Mouse (Mus musculus): ENCODE measurements around the gene Syce2.
"Not testable (repeated sequence)": the region's sequence is repeated elsewhere in the genome, so short reads cannot be mapped to it uniquely, and the experiment has no call there.

Syce2 gene

DNA sequence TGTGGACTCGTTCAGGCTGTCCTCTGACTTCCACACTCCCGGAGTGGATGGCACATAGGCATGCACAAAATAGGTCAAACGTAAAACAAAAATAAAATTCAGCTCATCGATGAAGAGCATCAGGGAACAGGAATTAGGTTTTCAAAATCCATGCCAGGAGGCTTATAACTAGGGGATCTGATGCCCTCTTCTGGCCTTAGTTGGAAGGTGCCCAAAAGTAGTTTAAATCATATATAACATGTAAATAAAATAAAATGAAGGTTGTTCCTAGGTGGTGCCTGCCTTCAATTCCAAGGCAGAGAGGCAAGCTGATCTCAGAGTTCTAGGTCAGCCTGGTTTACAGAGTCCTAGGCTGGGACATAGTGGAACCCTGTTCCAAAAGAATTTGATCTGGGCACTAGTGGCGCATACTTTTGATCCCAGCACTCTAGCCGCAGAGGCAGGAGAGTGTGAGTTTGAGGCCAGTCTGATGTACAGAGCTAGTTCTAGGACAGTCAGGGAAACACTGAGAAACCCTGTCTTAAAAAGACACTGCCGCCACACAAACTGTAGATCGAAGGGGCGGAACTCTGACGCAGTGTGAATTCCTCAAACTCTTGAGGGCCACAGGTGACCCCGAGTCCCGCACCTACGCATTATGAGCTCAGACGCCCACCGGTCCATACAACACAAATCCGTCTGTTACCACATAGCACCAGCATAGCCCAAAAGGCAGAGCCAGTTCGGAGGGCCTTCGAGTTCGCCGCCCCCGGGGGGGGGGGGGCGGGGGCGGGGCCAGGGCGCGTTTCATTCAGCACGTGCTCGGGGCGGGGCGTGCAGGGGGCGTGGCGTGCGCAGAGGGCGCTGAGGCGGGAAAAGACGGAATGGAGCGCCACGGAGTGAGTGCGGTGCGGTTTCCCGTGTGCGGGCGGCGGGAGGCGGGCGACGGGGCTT lies at the start of gene Syce2:
Syce2 (plus strand) TSS at position 736 of the 933 bp plus-strand sequence.
- peak; percentile 52 for DNase-seq (ENCODE audit: low read depth, low spot score)

DNA sequence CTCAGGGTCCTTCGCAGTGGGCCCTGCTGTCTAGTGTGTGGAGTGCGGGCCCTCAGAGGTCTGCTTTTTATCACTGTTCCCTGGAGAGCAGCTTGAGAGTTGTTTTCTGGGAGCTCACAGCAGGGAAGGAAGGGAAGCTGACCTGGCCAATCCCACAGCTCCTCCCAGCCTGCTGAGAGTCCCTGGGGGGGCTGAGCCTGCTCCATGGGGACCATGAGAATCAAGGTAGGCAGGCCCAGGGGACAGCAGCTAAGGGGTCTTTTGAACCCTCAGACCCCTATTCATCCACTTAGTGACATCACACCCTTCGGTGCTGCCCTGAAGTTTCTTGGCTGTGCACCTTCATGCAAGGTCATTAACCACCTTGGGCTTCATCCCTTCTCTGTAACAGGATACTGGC lies 49.2 kb upstream of the Syce2 start, which contains the start of gene Dand5:
Dand5 (minus strand) TSS at position 101 of the 400 bp plus-strand sequence.
- no peak for DNase-seq (ENCODE audit: low read depth, low spot score)

DNA sequence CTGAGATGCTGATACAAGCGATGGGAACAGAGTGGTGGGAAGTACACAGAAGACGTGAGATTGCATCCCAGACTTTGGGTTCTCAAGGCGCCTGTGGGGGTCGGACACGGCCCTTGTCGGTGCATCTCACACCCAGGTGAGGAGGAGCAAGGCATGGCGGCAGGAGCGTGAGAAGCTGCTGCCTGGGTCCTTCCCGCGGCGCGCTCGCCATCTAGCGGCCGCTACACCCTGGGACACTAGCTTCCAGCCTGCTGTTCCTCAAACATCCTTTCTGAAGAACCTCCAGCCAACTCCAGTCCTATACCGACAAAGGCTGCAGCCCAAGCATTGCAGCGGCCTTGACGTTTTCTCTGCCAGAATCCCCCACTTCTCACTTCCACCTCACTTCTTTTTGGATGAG lies 48.3 kb upstream of the Syce2 start:
- no peak for DNase-seq (ENCODE audit: low read depth, low spot score)

DNA sequence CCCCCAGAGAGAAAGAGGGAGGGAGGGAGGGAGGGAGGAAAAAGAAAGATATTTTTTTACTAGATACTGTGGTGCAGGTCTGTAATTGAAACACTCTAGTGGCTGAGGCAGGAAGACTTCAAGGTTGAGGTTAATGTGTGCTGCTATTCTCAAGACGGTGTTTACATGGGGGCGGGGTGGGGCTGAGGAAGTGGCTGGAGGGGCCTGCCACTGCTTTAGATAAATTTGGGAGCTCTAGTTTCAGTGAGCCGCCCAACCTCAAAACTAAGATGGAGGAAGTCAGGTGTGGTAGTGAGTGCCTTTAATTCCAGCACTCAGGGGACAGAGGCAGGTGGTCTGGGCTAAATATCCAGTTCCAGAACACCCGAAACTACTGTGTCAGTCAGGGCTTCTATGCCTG lies 46.3 kb upstream of the Syce2 start:
- DNase-seq (ENCODE audit: low read depth, low spot score), result no peak

DNA sequence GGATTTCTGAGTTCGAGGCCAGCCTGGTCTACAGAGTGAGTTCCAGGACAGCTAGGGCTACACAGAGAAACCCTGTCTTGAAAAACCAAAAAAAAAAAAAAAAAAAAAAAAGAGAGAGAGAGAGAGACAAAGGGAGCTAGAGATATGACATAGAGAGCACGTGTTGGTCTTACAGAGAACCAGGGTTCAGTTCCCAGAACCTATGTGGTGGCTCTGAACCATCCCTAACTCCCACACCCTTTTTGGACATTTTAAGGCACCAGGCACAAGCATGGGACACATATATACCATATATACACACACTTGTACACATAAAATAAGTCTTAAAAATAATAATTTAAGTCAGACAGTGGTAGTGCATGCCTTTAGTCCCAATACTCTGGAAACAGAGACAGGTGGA lies 45.4 kb upstream of the Syce2 start:
- DNase-seq (ENCODE audit: low read depth, low spot score), result not testable (repeated sequence)

DNA sequence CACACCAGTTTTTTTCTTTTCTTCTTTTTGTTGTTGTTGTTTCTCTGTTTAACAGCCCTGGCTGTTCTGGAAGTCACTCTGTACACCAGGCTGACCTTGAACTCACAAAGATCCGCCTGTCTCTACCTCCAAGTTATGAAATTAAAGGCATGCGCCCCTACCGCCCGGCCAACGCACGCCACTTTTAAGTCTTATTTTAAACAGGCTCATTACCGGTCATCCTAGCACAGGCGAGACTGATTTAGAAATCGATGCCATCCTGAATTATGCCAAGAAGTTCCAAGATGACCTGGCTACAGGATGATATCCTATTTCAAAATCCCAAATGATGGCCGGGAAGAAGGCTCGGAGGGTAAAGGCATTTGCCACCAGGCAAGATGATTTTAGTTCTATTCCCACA lies 40.4 kb upstream of the Syce2 start, which contains the start of gene Gadd45gip1:
Gadd45gip1 (plus strand) TSS at position 33 of the 400 bp plus-strand sequence.
- no peak for DNase-seq (ENCODE audit: low read depth, low spot score)

DNA sequence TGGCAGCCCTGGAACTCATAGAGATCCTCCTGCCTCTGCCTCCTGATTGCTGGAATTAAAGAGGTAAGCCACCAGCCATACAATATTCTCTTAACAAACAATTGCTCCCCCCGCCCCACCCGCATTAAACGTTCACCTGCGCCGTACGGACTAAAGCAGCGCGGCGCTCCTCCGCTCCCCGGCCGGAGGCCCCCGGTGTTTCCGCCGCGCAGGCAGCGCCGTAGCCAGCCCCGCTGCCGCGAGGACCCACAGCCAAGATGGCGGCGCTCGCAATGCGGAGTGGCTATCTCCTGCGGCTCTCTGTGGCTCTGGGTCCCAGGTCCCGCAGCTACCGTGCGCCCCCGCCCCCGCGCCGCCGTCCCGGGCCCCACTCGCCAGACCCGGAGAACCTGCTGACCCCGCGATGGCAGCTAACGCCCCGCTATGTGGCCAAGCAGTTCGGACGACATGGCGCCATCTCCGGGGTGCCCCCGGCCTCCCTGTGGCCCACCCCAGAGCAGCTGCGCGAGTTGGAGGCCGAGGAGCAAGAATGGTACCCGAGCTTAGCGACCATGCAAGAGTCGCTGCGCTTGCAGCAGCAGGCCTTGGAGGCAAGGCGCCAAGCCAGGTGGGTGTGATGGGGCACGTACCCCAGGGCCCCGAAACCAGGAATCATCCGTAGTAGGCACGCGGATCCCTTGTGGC lies 39.7 kb upstream of the Syce2 start:
- no peak for DNase-seq (ENCODE audit: low read depth, low spot score)

DNA sequence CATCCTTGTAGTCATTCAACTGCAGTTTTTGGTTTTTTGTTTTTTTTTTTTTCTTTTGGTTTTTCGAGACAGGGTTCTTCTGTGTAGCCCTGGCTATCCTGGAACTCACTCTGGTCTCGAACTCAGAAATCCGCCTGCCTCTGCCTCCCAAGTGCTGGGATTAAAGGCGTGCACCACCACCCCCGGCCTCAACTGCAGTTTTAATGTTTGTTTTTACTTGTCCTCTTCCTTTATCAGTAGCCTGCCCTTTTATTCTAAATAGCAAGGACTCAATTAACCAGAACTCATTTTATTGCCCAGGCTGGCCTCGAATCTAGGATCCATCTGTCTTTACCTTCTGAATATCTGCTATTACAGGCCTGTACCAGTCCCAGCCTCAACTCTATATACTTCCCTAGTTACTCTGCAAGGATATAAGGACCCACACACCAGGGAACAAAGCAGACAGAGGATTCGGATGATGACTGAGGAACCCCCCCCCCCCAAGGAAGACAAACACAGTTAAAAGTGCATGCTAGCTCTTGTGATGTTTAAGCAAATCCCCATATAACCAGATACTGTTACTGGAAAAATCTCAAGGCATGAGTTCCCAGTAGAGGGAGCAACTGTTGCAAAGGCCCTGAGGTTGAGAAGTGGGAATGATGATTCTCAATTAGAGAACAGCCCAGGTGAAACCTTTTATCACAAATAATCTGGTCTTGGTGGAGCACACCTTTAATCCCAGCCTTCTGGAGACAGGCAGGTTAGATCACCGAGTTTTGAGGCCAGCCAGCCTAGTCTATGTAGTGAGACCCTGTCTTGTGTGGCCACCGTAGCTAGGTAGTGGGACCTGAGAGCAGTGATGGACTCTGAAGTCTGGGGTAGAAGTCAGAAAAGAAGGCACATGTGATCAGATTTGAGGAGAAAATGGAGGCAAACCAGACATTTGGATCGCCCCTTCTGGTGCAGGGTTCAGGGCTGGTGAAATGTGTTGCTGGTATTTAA lies 38.9 kb upstream of the Syce2 start:
- no peak for DNase-seq (ENCODE audit: low read depth, low spot score)

DNA sequence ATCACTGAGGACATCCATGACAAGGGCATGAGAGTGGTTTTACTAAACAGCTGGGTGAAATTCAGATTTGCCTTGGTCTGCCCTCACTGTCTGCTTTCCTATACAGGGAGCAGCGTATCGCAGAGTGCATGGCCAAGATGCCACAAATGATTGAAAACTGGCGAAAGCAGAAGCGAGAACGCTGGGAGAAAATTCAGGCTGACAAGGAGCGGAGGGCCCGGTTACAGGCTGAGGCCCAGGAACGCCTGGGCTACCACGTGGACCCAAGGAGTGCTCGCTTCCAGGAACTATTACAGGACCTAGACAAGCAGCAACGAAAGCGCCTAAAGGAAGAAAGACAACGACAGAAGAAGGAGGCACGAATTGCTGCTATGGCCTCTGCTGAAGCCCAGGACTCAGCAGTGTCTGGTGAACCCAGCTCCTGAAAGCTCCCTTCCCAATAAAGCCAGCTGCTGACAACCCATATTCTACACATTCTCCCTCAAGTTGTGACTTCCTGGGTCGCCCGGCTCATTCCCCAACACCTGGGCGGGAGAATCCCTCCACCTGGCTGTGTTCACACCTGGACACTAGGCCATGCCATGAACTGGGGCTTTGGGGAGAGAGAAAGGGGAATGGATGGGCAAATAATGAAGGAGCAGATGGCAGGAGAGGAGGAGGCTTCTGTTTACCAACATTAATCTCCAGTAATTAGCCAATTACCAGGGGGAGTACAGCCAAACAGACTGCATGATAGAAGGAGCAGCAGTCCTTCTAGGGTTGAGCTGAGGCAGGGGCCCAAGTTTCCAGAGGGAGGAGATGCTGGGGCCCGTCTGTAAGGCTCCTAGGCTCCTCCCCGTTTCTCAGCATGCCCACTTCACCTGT lies 37.7 kb upstream of the Syce2 start:
- no peak for DNase-seq (ENCODE audit: low read depth, low spot score)

DNA sequence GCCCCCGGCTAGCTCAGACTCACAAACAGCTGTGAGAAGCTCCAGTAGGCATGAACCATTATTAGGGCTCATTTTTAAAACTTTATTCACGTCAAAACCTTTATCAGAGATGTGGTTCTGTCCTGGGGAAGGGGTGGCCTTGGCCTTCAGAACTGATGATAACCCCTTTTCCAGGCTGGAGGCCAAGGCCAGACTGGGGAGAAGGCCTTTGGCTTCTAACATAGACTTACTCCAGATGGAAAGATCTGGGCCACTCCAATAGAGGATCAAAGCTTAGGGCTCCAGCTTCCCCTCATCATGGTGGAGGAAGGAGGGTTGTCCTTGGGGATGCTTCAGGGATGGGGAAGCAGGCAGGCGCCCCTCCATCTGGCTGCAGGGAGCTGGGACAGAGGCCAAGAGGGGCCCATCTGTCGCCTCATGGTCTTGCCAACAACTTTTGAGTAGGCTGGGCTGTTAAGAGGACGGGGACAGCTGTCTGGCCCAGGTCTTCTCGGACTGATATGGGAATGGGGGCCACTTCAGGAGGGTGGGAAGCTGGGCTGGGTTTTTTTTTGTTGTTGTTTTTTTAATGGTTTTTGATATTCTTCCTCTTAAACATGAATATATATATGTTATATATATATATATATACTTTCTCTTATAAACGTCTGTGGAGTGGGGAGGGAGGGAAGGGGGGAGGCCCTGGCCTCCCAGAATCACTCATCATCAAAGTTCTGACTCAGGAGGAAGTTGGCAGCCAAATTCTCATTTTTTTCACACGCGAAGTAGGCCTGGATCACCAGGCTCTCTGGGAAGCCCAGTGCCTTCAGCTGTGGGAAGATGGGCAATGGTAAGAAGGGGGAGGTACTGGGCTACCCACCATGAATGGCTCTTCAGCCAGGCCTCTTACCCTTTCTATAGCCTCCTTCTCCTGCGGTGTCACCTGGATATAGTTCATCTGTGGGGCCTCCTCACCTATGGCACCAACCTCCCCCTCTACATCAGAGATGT lies 36.8 kb upstream of the Syce2 start:
- DNase-seq (ENCODE audit: low read depth, low spot score), result no peak

DNA sequence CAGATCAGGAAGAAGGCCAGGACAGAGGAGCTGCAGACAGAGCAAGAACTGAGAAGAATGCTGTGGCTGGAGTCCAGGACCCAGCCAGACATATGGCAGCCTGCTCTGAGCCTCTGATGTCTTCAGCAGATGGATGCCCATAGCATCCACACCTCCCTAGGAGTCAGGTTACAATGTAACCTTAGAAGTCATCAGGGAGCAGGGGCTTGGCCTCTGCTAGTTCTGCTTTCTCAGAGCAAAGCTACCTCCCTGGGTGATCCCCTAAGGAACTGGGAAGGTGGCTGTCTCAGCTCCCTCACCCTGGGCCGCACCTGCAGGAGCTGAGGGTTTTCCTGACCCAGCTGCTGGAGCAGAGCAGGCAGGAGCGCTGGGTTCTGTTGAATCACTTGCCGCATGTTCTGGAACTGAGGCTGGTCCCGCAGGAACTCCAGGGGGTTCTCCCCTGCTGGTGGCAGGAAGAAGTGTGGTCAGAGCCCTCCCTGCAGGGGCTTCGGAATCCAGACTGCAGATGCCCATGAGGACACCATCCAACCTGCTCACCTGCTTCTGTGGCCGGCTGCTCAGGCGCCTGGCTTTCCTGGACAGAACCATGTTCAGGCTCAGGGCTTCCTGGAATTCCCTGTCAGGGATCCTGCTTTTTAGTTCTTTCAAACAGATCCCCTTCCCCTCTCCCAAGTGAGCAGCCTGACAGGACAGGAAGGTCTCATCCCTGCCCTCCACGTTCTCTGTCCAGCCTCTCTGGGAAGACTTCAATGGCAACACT lies 34.6 kb upstream of the Syce2 start:
- DNase-seq (ENCODE audit: low read depth, low spot score), result no peak

DNA sequence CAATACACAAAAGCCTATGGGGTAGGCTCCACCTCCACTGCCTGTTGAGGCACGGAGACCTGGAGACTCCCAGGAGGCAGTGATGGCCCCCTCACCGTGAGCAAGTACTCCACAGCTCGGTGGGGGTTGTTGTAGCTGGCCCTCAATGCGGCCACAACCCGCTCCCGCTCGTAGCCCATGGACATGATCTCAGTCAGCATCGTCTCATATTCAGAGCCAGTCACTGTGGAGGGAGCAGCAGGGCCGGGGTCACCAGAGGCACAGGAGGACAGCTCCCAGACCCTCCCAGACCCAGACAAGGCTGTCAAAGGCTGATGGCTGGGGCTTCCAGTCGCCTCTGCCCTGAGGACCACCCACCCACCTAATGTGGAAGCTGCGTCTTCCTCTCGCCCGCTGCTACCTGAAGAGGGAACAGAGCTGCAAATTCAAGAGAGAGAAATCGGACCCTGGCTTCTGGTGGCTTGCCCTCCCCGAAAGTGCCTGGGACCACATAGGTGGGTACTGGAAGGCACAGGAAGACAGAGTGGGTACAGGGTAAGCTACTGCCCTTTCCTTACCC lies 33.9 kb upstream of the Syce2 start:
- no peak for DNase-seq (ENCODE audit: low read depth, low spot score)

DNA sequence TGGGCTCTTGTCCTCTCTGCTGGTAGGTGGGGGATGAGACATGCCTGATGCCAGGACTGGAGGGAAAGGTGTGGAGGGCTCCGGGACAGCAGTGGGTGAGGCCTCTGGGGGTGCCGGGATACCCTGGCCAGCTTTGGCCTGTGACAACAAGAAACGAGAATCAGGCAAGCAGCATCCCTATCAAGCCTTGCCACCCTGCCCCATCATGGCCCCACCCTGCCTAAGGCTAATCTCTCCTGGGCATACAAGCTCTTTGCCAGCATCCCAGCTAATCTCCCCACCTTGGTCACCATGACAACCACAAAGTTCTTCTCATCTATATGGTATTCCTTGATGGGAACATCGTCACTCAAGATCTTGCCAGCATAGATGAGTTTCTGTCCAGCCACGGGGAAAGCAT lies 33.4 kb upstream of the Syce2 start:
- DNase-seq (ENCODE audit: low read depth, low spot score), result no peak

DNA sequence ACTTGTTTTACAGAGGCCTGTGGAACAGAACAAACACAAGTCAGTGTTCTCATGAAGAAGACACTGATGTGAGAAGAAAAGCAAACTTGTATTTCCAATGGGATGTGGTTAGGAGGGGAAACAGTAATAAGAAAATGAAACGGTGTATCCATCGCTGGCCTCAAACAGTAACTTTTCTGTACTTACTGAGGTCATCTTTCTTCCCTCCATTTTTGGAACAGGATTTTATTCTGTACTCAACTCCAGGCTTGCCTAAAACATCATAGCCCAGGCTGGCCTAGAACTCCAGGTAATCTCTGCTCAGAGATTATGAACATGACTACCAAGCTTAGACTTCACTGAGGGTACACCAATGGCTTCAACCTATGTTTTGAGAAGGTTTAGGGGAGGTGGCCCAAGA lies 32.5 kb upstream of the Syce2 start:
- DNase-seq (ENCODE audit: low read depth, low spot score), result no peak

DNA sequence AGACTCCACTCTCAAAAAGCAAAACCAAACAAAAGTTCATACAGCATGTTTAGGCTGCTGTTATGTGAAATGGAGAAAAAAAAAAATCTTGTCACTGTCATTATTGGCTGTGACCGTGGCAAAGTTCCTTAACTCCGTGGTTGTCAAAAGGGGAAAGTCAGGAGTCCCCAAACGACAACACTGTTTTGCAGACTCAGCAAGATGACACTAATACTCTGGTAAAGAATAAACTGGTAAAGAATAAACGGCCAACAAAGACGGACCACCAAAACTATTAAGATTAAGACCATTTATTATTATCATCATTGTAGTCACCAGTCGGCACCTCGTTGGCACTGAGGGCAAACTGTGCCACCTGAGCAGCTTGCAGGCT lies 32.0 kb upstream of the Syce2 start:
- no peak for DNase-seq (ENCODE audit: low read depth, low spot score)

DNA sequence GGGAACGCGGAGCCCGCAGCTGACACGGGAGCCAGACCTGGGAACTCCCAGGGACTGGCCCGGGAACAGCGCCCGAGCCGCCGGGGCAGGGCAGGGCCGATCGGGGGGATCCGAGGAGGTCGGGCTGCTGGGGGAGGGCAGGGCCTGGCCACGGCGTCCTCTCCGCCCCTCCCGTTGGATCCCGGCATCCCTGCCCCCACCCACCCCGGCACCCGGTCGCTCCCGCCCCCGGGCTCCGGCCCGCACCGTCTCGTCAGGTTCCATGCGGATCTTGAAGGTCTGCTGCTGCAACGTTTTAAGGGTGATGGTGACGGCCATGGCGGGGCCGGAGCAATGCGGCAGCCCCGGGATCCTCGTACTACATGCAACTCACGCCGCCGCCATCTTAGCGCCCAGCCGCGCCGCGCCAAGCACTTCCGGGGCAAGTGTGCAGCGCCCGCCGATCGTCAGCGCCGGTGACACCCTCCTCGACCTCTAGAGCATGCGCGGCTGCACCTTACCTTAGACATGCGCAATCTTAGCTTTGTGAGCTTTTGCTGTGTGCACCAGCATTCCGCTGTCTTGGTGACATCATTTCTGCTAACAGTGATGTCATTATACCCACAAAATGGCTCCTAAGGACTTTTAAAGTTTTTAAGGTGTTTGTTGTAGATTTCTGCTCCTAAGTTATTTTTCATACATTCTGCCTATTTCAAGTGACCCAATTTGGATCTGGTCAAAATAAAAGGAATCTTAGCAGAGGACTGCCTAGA lies 31.5 kb upstream of the Syce2 start, which contains the start of gene Rad23a:
Rad23a (minus strand) TSS at position 418 of the 752 bp plus-strand sequence.
- DNase-seq (ENCODE audit: low read depth, low spot score), result peak; percentile 82

DNA sequence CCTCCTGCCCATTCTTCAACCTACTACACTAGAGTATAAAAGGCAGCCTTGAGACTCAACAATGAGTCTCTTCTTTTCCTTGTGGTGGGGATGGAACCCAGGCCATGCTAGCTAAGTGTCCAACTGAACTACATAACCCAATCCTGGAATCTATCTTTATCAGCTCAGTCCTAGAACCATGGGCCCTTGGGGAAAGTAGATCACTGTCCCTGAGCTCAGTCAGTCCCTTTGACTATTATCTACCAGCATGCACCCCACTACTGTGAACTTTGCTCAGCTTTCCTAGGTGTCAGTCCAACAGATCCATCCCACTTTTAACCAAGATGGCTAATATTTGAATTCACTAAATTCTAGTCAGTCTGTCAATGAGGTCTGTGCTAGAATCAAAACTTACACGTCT lies 30.4 kb upstream of the Syce2 start:
- no peak for DNase-seq (ENCODE audit: low read depth, low spot score)

Data from retina, adult 2 months (tissue).